Mouse (Mus musculus) hindbrain, embryonic 12.5 days (tissue): Measurements from ENCODE around the gene Ssh3. TPM values are rescaled to one million over a fixed set of nuclear protein-coding genes. Genes with fewer than 3 reads are reported as not detected.
A peak's percentile ranks its signal among the peaks of the same experiment; 100 is the strongest.

Experiments
- ATAC-seq: fragments of 200-750 bp; cut with Nextera tagmentation; 2 replicates; pipeline ENCODE4 v1.8.0; 2017; ENCODE audit warnings: moderate TSS enrichment; ENCODE audit not compliant: low FRiP score
- H3K27ac ChIP-seq: fragments of 300-500 bp; sonication (generic); 2 replicates; pipeline ENCODE4 v1.5.1; 2016; ENCODE audit warnings: mild to moderate bottlenecking
- H3K27me3 ChIP-seq: fragments of 300-500 bp; sonication (generic); 2 replicates; pipeline ENCODE4 v1.6.1; 2016; ENCODE audit warnings: mild to moderate bottlenecking
- H3K36me3 ChIP-seq: fragments of 300-500 bp; sonication (generic); 2 replicates; pipeline ENCODE4 v1.6.1; 2016; ENCODE audit warnings: mild to moderate bottlenecking
- H3K4me1 ChIP-seq: fragments of 300-500 bp; sonication (generic); 2 replicates; pipeline ENCODE4 v1.6.1; 2016
- H3K4me2 ChIP-seq: fragments of 300-500 bp; sonication (generic); replicated peaks from 2 replicates; pipeline ENCODE4 v1.6.1; 2016; ENCODE audit warnings: mild to moderate bottlenecking
- H3K4me3 ChIP-seq: fragments of 300-500 bp; sonication (generic); 2 replicates; pipeline ENCODE4 v1.5.1; 2016; ENCODE audit warnings: mild to moderate bottlenecking
- H3K9ac ChIP-seq: fragments of 300-500 bp; sonication (generic); 2 replicates; pipeline ENCODE4 v1.6.1; 2016; ENCODE audit warnings: mild to moderate bottlenecking, moderate library complexity
- H3K9me3 ChIP-seq: fragments of 300-500 bp; sonication (generic); replicated peaks from 2 replicates; pipeline ENCODE4 v1.6.1; 2016; ENCODE audit warnings: mild to moderate bottlenecking
- WGBS: fragments of 180-500 bp; shearing (Covaris S2); methylation state at CpG from one replicate; pipeline ENCODE4 v1.1.7; 2016; 5-methylcytosine and 5-hydroxymethylcytosine counted together
- polyA plus RNA-seq: library from polyadenylated mRNA; unstranded; fragments of >200 nt; fragmentation: Nextera tagmentation; extraction: Ambion mirVana; gene quantifications from 2 replicates; pipeline ENCODE4 v1.2.1, GENCODE M21; 2016

Ssh3 gene
- polyA plus RNA-seq, 1 experiment from 2014 or later: 10.4 TPM

DNA sequence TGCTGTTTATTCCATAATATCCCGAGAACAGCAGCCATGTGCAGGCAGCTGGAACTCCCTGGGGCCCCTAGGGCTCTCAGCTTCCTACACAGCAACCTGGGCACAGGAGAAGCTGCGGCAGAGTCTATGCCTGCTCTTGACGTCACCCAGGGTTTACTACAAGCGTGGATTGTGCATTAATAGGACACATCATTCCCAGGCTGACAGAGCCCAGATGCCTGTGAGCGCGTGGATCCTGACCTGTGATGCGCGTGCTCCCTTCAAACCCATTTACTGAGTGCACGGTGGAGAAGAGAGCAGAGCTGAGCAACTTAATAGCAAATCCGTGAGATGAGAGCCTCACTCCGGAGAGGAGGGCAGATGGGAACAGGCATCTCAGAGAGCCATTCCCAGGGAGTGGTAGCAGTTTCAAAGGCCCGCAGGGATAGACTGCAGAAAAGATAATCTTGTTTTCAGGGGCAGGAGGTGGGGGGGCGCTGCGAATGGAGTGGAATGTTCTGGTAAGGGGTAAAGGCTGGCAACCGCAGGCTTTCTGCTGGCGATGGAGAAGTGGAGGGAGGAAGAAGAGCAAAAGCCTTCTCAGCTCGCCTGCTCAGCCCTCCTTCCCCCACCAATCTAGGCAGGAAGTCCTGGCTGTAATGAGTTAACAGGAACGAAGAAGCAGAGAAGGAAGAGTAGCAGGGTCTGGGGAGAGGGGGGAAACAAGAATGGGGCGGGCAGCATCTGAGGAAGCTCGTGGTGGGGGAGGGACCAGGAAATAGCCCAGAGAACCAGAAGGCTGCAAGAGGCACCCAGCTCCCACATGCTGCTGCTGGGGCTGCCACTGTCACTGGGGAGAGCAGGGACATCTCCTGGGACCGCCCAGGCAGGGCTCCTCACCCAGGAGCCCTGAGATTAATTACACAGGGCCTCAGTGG, 33.0 kb upstream of the Ssh3 start:
- 44% methylated on average over 21 of the region's 21 CpGs for WGBS
- no peaks in the 10 kb centered on the region for H3K36me3 ChIP-seq
- H3K4me1 ChIP-seq: peaks cover 60% of the 10 kb centered on the region
- no peaks in the 10 kb centered on the region for H3K9me3 ChIP-seq
- ATAC-seq: no peak
- H3K4me2 ChIP-seq: peak overlapping the region; percentile 36
- H3K4me3 ChIP-seq: 0 out of 2 replicates have a peak overlapping the region, but pooled peaks have one; percentile 1
- H3K9ac ChIP-seq: peak overlapping the region; percentile 38; the same call in 1 of the 2 replicates
- H3K27ac ChIP-seq: peak overlapping the region; percentile 77
- H3K27me3 ChIP-seq: no peaks in the 10 kb centered on the region

DNA sequence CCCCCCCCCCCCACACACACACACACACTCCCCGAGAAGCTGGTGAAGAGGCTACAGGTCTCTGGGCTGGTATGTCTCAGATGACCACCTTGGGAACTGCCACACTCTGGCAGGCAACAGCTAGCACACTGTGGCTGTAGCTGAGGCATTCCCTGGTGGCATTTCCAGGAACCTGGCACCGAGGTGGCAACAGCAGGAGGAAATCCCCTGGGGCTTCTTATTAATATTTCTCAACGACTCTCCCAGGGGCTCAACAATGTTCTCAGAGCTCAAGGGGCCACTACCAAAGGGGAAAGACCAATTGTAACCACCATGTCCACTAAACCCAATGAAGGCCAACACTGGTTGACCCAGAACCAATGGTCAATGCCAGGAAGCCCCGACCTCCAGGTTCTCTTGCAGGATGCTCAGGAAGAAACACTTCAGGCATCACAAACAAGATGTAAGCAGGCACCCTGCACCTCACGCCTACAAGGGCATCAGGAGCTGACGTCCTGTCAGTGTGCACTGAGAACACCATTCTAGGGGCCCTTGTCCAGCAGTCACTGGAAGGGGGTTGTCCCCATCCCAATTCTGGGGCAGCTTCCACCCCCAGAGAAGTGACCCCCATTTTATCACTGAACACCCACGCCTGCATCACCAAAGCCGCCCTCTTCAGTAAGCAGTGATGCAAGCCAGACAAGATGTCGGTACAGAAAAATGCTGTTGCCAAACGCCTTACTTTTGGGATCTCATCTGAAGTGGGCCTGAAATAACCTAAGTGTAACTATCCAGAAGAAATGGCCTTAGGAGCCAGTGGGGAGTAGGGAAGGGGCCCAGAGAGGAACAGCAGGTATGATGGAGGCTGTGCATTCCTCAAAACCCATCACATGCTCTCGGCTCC, 32.1 kb upstream of the Ssh3 start:
- Histone ChIP-seq H3K27me3 (no peaks in the 10 kb centered on the region), H3K9ac (0 out of 2 replicates have a peak overlapping the region, but pooled peaks have one; percentile 38), H3K4me2 (peak overlapping the region; percentile 36), H3K9me3 (no peaks in the 10 kb centered on the region), H3K4me3 (no peak overlapping the region), H3K27ac (peak overlapping the region; percentile 77), H3K4me1 (peaks cover 57% of the 10 kb centered on the region), H3K36me3 (no peaks in the 10 kb centered on the region)
- WGBS: 72% methylated on average over 11 of the region's 11 CpGs
- no peak for ATAC-seq

DNA sequence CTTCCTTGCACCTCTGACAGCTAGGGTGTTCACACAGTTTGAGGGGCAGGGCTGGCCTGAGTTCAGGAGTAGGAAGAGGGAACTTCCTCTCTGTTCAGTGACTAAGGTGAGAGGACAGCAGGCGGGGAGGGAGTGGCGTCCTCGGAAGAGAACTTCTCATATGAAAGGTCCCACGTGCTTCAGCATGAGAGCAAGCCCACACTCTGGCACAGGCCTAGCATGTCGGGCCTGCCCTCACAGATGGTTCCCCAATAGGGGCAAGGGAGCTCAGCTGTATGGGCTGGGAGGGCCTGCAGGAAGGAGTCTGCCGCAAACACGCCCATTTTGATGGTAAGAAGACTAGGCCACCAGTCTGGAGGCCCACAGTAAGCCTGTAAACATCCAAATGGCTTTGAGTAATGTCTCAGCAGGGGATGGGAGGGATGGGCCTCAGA, 31.3 kb upstream of the Ssh3 start:
- Histone ChIP-seq H3K9ac (0 out of 2 replicates have a peak overlapping the region, but pooled peaks have one; percentile 23), H3K27me3 (no peaks in the 10 kb centered on the region), H3K9me3 (no peaks in the 10 kb centered on the region), H3K36me3 (no peaks in the 10 kb centered on the region), H3K27ac (no peak overlapping the region), H3K4me2 (no peak overlapping the region), H3K4me1 (peaks cover 56% of the 10 kb centered on the region), H3K4me3 (no peak overlapping the region)
- WGBS: 57% methylated on average over 7 of the region's 7 CpGs
- no peak for ATAC-seq

DNA sequence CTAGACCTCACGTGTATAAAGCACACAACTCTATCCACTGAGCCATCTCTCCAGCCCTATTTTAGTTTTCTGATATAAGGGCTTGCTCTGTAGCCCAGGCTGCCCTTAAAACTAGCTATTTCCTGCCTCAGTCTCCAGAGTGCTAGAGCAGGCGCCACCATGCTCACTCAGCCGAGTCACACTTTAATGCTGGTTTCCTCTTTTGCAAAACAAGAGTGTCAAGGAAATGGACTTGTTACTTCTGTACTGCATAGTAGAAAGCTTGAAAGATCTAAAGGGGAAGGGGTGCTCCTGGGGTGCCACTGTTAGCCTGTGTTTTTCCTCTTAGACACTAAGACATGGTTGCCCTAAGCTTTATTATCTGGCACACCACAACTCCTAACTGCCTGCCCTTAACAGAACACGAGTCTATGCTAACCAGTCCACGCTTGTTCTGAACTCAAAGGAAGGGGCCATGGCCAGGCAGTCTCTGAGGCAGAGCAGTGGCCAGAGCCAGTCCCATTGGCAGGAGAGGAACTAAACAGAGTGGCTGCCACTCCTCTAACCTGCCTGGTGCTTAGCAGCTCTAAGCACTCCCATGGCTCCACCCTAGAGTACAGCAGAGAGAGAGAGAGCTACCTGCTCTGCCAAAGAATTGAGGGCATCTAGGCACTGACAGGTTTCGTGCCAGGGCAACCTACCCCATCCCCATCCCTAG, 30.7 kb upstream of the Ssh3 start:
- Histone ChIP-seq H3K27ac (no peak overlapping the region), H3K9ac (0 out of 2 replicates have a peak overlapping the region, but pooled peaks have one; percentile 23), H3K4me3 (no peak overlapping the region), H3K4me1 (peaks cover 50% of the 10 kb centered on the region), H3K27me3 (no peaks in the 10 kb centered on the region), H3K36me3 (no peaks in the 10 kb centered on the region), H3K9me3 (no peaks in the 10 kb centered on the region), H3K4me2 (no peak overlapping the region)
- 87% methylated on average over 6 of the region's 6 CpGs for WGBS
- ATAC-seq: no peak

DNA sequence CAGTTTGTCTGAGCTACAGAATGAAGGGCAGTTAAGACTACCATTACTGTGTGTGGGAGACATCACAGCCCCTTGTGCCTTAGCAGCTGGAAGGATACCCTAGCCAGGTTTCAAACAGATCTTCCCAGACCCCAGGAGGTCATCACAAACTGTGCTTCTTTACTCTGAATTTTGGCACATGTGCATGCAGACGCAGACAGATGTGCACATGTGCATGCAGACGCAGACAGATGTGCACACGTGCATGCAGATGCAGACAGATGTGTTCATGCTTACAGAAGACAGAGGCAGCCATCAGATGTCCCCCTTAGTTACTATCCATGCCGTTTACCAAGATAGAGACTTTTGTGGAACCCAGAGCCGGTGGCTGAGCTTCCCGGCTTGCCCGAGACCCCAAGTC, 30.1 kb upstream of the Ssh3 start:
- Histone ChIP-seq H3K36me3 (no peaks in the 10 kb centered on the region), H3K27ac (no peak overlapping the region), H3K9me3 (no peaks in the 10 kb centered on the region), H3K9ac (no peak overlapping the region), H3K4me3 (no peak overlapping the region), H3K4me2 (no peak overlapping the region), H3K27me3 (no peaks in the 10 kb centered on the region), H3K4me1 (peaks cover 47% of the 10 kb centered on the region)
- ATAC-seq: no peak
- WGBS: 92% methylated on average over 7 of the region's 7 CpGs

DNA sequence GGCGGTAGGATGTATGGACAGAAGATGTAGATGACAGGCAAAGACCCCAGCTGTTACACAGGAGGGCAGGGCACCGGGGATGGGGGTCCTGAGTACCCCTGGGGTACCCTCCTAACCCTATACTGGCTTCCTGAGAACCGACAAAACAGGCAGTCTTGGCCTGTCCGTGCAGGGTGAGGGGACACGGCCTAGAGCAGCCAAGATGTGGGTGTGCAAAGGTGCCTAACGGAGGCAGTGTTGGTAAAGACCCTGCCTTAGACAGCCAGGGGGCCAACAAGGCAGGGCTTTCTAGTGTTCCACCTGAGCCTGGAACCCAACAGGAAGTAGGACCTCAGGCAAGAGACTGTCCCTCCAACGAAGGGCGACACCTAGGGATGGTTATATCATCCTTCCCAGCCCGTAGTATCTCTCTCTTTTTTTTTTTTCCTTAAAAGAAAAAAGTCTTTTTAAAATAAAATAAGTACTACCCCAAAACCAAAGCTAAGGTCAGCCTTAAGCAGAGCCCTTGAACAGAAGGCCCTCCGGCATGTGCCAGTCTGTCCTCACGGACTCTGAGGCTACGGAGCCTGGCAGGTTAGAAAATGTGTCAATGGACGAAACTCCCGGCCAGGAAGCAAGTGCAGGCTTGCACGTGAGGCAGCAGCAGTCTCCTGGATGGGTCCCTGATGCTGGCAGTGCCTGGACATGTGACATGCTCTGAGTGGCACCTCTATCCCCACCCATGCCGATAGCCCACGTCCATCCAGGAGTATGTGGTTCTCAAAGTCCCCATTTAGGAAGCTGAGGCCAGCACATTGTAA, 29.5 kb upstream of the Ssh3 start:
- no peaks in the 10 kb centered on the region for H3K9me3 ChIP-seq
- no peaks in the 10 kb centered on the region for H3K27me3 ChIP-seq
- ATAC-seq: no peak
- no peaks in the 10 kb centered on the region for H3K36me3 ChIP-seq
- WGBS: 92% methylated on average over 17 of the region's 17 CpGs
- H3K9ac ChIP-seq: no peak overlapping the region
- H3K4me1 ChIP-seq: peaks cover 41% of the 10 kb centered on the region
- H3K27ac ChIP-seq: no peak overlapping the region
- no peak overlapping the region for H3K4me2 ChIP-seq
- no peak overlapping the region for H3K4me3 ChIP-seq

DNA sequence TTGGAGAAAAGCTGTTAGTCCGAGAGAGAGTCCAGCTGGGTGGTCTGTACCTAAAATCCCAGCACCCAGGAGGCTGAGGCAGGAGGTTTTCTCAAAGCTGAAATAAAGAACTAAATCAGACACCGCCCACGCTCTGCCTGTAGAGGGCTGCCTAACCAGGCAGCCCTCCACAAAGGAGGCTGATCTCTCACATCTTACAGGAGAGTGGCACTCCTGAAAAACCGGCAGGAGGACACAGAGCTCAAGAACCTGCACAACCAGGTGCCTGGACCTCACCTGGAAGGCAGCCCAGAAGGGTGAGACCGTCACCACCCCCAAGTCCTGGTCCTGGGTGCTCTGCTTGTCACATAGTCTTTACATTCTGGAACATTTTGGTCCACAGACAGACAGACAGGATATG, 28.9 kb upstream of the Ssh3 start:
- Histone ChIP-seq H3K4me2 (no peak overlapping the region), H3K36me3 (peaks cover 3% of the 10 kb centered on the region; the same call in 1 of the 2 replicates), H3K27ac (no peak overlapping the region), H3K9me3 (no peaks in the 10 kb centered on the region), H3K4me3 (no peak overlapping the region), H3K27me3 (no peaks in the 10 kb centered on the region), H3K9ac (no peak overlapping the region), H3K4me1 (peaks cover 35% of the 10 kb centered on the region)
- 88% methylated on average over 5 of the region's 5 CpGs for WGBS
- ATAC-seq: no peak

DNA sequence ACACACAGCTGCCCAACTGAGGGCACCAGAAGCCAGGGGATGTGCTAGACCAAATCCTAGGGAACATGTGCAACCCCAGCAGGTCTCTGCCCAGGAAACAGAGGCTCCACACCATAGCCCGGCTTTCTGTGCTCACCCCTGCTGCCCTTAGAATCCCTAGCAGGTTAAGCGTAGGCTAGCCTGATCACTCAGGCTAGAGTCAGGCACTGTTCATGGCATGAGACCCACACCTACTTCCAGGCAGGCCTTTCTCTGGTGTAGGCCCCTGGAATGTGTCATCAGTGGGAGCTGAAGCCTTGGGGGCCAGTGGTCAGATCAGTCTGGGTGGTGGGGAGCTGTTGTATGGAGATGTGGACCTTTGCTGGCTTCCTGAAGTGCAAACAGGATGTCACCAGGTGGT, 27.6 kb upstream of the Ssh3 start:
- peaks cover 16% of the 10 kb centered on the region for H3K36me3 ChIP-seq
- no peak overlapping the region for H3K27ac ChIP-seq
- no peak overlapping the region for H3K4me3 ChIP-seq
- no peak overlapping the region for H3K4me2 ChIP-seq
- no peaks in the 10 kb centered on the region for H3K27me3 ChIP-seq
- no peaks in the 10 kb centered on the region for H3K9me3 ChIP-seq
- no peak overlapping the region for H3K9ac ChIP-seq
- no peak for ATAC-seq
- H3K4me1 ChIP-seq: peaks cover 22% of the 10 kb centered on the region
- WGBS: 87% methylated on average over 2 of the region's 2 CpGs

DNA sequence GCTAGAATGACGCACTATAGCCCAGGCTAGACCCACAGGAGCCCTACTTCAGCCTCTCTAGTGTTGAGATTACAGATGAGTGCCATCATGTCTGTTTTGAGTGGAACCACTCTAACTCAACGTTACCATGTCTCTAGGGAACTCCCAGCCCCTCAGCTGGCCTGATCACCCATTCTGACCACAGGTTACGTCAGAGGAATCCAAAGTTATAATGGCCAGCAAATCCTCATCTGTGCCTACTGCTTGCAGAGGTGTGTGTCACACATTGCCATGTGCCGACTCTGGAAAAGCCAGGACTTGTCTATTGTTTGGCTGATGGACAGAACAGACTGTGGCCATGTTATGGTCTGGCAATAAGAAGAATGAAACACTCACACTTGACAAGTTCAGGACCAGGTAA, 26.4 kb upstream of the Ssh3 start:
- Histone ChIP-seq H3K4me2 (no peak overlapping the region), H3K27me3 (no peaks in the 10 kb centered on the region), H3K9me3 (no peaks in the 10 kb centered on the region), H3K27ac (no peak overlapping the region), H3K4me1 (peaks cover 10% of the 10 kb centered on the region), H3K36me3 (peaks cover 28% of the 10 kb centered on the region), H3K9ac (no peak overlapping the region), H3K4me3 (no peak overlapping the region)
- WGBS: 91% methylated on average over 4 of the region's 4 CpGs
- ATAC-seq: no peak

DNA sequence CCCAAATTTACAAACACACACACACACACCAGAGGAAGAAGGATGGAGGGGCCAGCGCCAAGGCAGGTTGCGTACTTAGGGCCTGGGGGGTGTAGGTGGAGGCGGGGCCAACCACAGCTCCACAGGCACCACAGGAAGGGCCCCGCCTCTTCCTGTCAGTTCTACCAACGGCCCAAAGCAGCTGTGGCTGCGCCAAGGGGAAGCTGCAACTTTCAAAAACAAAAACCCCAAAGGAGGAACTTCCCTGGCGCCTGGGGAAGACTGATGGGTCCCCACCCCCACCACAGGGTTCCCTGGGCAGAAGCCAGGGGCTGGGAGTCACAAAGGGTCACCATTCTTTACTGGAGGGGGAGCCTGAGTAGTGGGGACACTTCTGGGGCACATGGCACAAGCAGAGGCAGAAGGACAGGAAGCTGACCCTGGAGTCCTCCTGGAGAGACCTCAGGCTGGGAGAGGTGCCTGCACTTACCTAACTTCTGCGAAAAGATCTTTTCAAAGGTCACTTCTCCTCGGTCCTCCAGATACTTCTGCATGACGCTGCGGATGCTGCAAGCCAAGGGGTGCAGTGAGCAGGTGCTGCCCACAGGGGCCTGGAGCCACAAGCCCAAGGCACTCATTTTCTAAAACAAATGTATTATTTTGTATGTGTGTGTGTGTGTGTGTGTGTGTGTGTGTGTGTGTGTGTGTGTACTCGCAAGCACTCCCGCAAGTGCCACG, 25.6 kb upstream of the Ssh3 start:
- Histone ChIP-seq H3K27ac (no peak overlapping the region), H3K4me1 (peaks cover 3% of the 10 kb centered on the region; the same call in 1 of the 2 replicates), H3K4me3 (no peak overlapping the region), H3K9me3 (no peaks in the 10 kb centered on the region), H3K27me3 (no peaks in the 10 kb centered on the region), H3K9ac (no peak overlapping the region), H3K4me2 (no peak overlapping the region), H3K36me3 (peaks cover 37% of the 10 kb centered on the region)
- no peak for ATAC-seq
- 75% methylated on average over 14 of the region's 14 CpGs for WGBS

DNA sequence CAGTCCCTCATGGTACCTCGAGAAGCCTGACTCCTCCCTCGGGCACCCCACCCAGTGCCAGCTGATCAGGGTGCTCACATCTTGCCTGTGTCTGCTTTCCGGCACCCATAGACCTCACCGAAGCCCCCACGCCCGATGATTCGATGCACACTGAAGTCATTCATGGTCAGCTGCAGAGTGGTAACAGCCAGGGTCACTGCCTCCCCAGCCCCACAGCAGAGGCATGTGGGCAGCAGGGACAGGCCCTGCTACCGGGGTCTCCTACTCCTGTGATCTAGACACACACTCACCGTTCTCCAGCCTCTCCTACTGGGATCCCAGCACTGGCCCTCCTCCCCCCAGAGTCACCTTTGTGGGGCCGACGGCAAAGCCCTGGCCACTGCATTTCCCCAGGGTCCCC, 22.2 kb upstream of the Ssh3 start:
- Histone ChIP-seq H3K4me1 (peaks cover 3% of the 10 kb centered on the region; the same call in 1 of the 2 replicates), H3K9me3 (no peaks in the 10 kb centered on the region), H3K9ac (peak overlapping the region; percentile 41; the same call in 1 of the 2 replicates), H3K27me3 (no peaks in the 10 kb centered on the region), H3K4me2 (no peak overlapping the region), H3K36me3 (peaks cover 70% of the 10 kb centered on the region), H3K27ac (no peak overlapping the region), H3K4me3 (no peak overlapping the region)
- WGBS: 90% methylated on average over 11 of the region's 11 CpGs
- no peak for ATAC-seq
